Mouse (Mus musculus) bone marrow, adult 2 months (tissue): ENCODE measurements around the gene Mroh7.
"Not testable (repeated sequence)": the region's sequence is repeated elsewhere in the genome, so short reads cannot be mapped to it uniquely, and the experiment has no call there.

Source experiments
- CTCF ChIP-seq: fragments of 200-500 bp; IDR thresholded peaks from 2 replicates; pipeline ENCODE4 v1.5.1; 2011; ENCODE audit warnings: low read length, control low read depth; ENCODE audit not compliant: control insufficient read depth, insufficient read depth
- POLR2A ChIP-seq: fragments of 200-500 bp; IDR thresholded peaks from 2 replicates; pipeline ENCODE4 v1.6.1; 2011; ENCODE audit warnings: low read depth, mild to moderate bottlenecking, control low read depth, low read length, borderline replicate concordance; ENCODE audit not compliant: control insufficient read depth

- TF ChIP-seq POLR2A, CTCF: not testable (repeated sequence)
These were observed 6.2 kb upstream of the Mroh7 start for GRCm38 (mm10) chr4:106736884-106737283.
